Mouse (Mus musculus): ENCODE measurements around the gene AC140267.1.

DNA sequence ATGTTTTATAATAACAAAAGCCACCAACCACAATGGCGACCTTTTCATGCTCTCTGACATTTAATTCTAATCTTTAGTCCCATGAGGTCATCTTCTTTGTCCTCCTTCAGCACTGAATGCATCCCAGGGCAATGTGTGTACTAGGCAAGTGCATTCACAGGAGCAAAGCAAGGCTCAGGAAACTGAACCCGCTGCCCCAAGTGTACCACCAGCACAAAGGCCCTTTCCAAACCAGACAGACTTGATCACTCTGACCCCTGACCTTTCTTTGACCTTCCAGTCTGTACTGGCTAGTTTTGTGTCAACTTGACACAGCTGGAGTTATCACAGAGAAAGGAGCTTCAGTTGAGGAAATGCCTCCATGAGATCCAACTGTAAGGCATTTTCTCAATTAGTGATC lies 3.3 kb upstream of the AC140267.1 start:
- TF ChIP-seq CTCF (IDR thresholded peaks at IDR 0.05; ENCODE audit: insufficient read depth, low read depth, low read length) (no peak), POLR2A (IDR thresholded peaks at IDR 0.05; ENCODE audit: insufficient read depth, low read depth, low read length) (no peak)
